Mouse (Mus musculus) megakaryocyte-erythroid progenitor cell, adult 5 weeks (primary cell): ENCODE measurements around the gene Aldh6a1. TPM values are rescaled to one million over a fixed set of nuclear protein-coding genes. Genes with fewer than 3 reads are reported as not detected.

Experiments
- polyA plus RNA-seq: library from polyadenylated mRNA; stranded (reverse); fragments of >175 nt; gene quantifications from 2 replicates; pipeline ENCODE4 v1.2.3, GENCODE M21; 2012

Gene Aldh6a1
- 1.2 and 1.5 TPM in 2 replicates for polyA plus RNA-seq

GRCm38 (mm10) chr12:84450718-84451646 is at the start of gene Aldh6a1, which contains the start of gene Lin52:
Gene Aldh6a1, minus strand, starts transcription at chr12:84451004.
Gene Lin52, plus strand, starts transcription at chr12:84451422.

GRCm38 (mm10) chr12:84416834-84417604 is 33.8 kb downstream of the Aldh6a1 start, which contains the start of gene Rnf113a2:
Gene Rnf113a2, plus strand, starts transcription at chr12:84417196.

GRCm38 (mm10) chr12:84408819-84409507 is 41.8 kb downstream of the Aldh6a1 start, which contains the start of the genes Entpd5 and Bbof1:
Gene Entpd5, minus strand, starts transcription at chr12:84409029.
Gene Bbof1, plus strand, starts transcription at chr12:84409071.

Other genes with a start within 250 kb of the Aldh6a1 start
- 73.5 and 102 TPM in 2 replicates for gene Elmsan1, start 232.1 kb downstream of the Aldh6a1 start, polyA plus RNA-seq
- 2.2 and 4.7 TPM in 2 replicates for gene Ptgr2, start 165.8 kb downstream of the Aldh6a1 start, polyA plus RNA-seq
- 1.6 and 3.0 TPM in 2 replicates for gene Zfp410, start 134.2 kb downstream of the Aldh6a1 start, polyA plus RNA-seq
- gene Coq6, start 89.3 kb downstream of the Aldh6a1 start, polyA plus RNA-seq, result 9.3 and 10.3 TPM in 2 replicates
- gene Fam161b, start 89.2 kb downstream of the Aldh6a1 start, polyA plus RNA-seq, result 0.27 and 0.35 TPM in 2 replicates
- 3.1 and 3.5 TPM in 2 replicates for gene Entpd5, start 42.0 kb downstream of the Aldh6a1 start, polyA plus RNA-seq
- gene Bbof1, start 41.9 kb downstream of the Aldh6a1 start, polyA plus RNA-seq, result 1.1 and 1.7 TPM in 2 replicates
- gene Rnf113a2, start 33.8 kb downstream of the Aldh6a1 start, polyA plus RNA-seq, result 31.4 and 37.9 TPM in 2 replicates
- 0.70 and 0.90 TPM in 2 replicates for gene Lin52, start 418 bp upstream of the Aldh6a1 start, polyA plus RNA-seq
- gene Vsx2, start 118.8 kb upstream of the Aldh6a1 start, polyA plus RNA-seq, result not detected in 2 replicates
- 3.3 and 4.1 TPM in 2 replicates for gene Abcd4, start 166.4 kb upstream of the Aldh6a1 start, polyA plus RNA-seq
- not detected in 2 replicates for gene Vrtn, start 190.0 kb upstream of the Aldh6a1 start, polyA plus RNA-seq
- 0.10 and 0.22 TPM in 2 replicates for gene Syndig1l, start 247.8 kb upstream of the Aldh6a1 start, polyA plus RNA-seq